27 mouse cellular contexts compared by ENCODE assay signal in the genomic region with DNA sequence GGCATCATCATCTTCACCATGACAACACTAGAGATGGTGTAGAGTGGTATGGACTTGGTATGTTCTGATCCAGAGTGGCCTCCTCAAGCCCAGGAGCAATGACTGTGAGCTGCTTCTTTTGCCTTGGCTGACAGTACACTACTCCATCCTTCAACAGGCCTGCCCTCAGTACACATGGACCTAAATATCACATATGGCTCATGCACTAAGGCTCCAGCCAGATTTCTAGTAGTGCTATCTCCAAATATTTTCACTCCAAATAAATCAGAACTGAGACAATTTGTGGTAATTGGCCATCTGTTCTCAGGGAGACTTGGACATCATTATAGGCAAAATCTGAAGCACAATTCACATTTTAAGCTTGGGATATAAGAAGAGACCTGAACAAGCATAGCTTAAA. TPM values are rescaled to one million over a fixed set of nuclear protein-coding genes. Genes with fewer than 3 reads are reported as not detected.
DNase-seq lines count a peak whose midpoint lies in the region; ATAC-seq lines count a peak whose summit lies in the region.
"Had no signal": no experiment of that assay in that cellular context is flagged by ENCODE, and none has a peak within 500 bp of the region (broad histone marks: within the 10 kb centered on the region; RNA-seq: fewer than 3 reads in every experiment).

No protein-coding gene starts in this region.

- H3K4me3 ChIP-seq in forebrain, embryonic 16.5 days (replicated peaks; ENCODE audit: low read length): no peak overlapping the region
- no peak overlapping the region for H3K4me3 ChIP-seq in forebrain, embryonic 13.5 days
- H3K4me3 ChIP-seq: embryonic facial prominence, embryonic 12.5 days; heart, embryonic 13.5 days; stomach, embryonic 15.5 days had no signal

- no peak overlapping the region for H3K4me2 ChIP-seq in forebrain, embryonic 16.5 days (ENCODE audit: low read length)
- H3K4me2 ChIP-seq in forebrain, embryonic 13.5 days: no peak overlapping the region
- H3K4me2 ChIP-seq: embryonic facial prominence, embryonic 12.5 days; heart, embryonic 13.5 days; hindbrain, embryonic 14.5 days; stomach, embryonic 15.5 days had no signal

- H3K36me3 ChIP-seq in forebrain, embryonic 16.5 days (ENCODE audit: control insufficient read depth, insufficient read depth): peaks cover 8% of the 10 kb centered on the region; the same call in 1 of the 2 replicates
- peaks cover 19% of the 10 kb centered on the region for H3K36me3 ChIP-seq in forebrain, embryonic 13.5 days (ENCODE audit: poor library complexity, severe bottlenecking)

- DNase-seq in cerebellum, postnatal 4 days (ENCODE audit: low spot score in 2 of 2): no peak
- DNase-seq in cerebellum, adult 8-10 months: peak; percentile 37
- DNase-seq in c-Kit-positive CD71-positive TER-119-positive erythroid progenitor cells, embryonic 14.5 days (ENCODE audit: low spot score): no peak
- DNase-seq in Muller cell, postnatal 12 days (ENCODE audit: inconsistent ontology term): no peak
- DNase-seq: adrenal gland, adult 8-10 months; embryo, embryonic 11 days; gastrocnemius, postnatal 10 days; heart, postnatal 10 days; kidney, adult 9 months; kidney, postnatal 10 days; liver; lung, adult 2 months; lung, postnatal 10 days; midbrain, embryonic 14.5 days; right cerebral cortex, postnatal 14 days had no signal

- H3K27me3 ChIP-seq in forebrain, embryonic 16.5 days (replicated peaks; ENCODE audit: control insufficient read depth, insufficient read depth, low read length): no peaks in the 10 kb centered on the region
- no peaks in the 10 kb centered on the region for H3K27me3 ChIP-seq in forebrain, embryonic 13.5 days
- H3K27me3 ChIP-seq: CH12.LX; embryonic facial prominence, embryonic 12.5 days; heart, embryonic 13.5 days; stomach, embryonic 15.5 days had no signal

- ATAC-seq in cerebellum, adult (ENCODE audit: insufficient number of reproducible peaks, low FRiP score, low TSS enrichment): peak; percentile 72; the same call in 1 of the 2 replicates
- ATAC-seq in forebrain, embryonic 16.5 days: peak; percentile 51
- no peak for ATAC-seq in forebrain, embryonic 13.5 days
- ATAC-seq: intestine, postnatal 0 days had no signal

- peaks cover 31% of the 10 kb centered on the region for H3K4me1 ChIP-seq in forebrain, embryonic 16.5 days (replicated peaks; ENCODE audit: control insufficient read depth, insufficient read depth, low read length)
- peaks cover 38% of the 10 kb centered on the region for H3K4me1 ChIP-seq in forebrain, embryonic 13.5 days

- no peak overlapping the region for H3K9ac ChIP-seq in forebrain, embryonic 16.5 days (replicated peaks; ENCODE audit: low read depth, low read length)
- H3K9ac ChIP-seq in forebrain, embryonic 13.5 days: no peak overlapping the region
- H3K9ac ChIP-seq: embryonic facial prominence, embryonic 12.5 days; heart, embryonic 13.5 days; hindbrain, embryonic 14.5 days; liver, embryonic 14.5 days; stomach, embryonic 15.5 days had no signal

- H3K9me3 ChIP-seq in forebrain, embryonic 16.5 days (ENCODE audit: control insufficient read depth, low read length): no peaks in the 10 kb centered on the region
- H3K9me3 ChIP-seq in forebrain, embryonic 13.5 days (replicated peaks): no peaks in the 10 kb centered on the region
- H3K9me3 ChIP-seq: embryonic facial prominence, embryonic 12.5 days; heart, embryonic 13.5 days; stomach, embryonic 15.5 days had no signal

- H3K27ac ChIP-seq in forebrain, embryonic 16.5 days (ENCODE audit: low read length): no peak overlapping the region
- no peak overlapping the region for H3K27ac ChIP-seq in forebrain, embryonic 13.5 days
- H3K27ac ChIP-seq: embryonic facial prominence, embryonic 12.5 days; heart, embryonic 13.5 days; hindbrain, embryonic 14.5 days; liver, embryonic 14.5 days; macrophage; stomach, embryonic 15.5 days had no signal

RNA-seq across cellular contexts. Expression of gene Ephx3, which starts 43.8 kb away (rescaled TPM):
- 0.20 TPM in 1 of 2 replicates, not detected in the other for polyA plus RNA-seq in forebrain, embryonic 16.5 days (2015; fragmentation: Nextera tagmentation; extraction: Ambion mirVana)
- polyA plus RNA-seq in forebrain, embryonic 13.5 days (2015; fragmentation: Nextera tagmentation; extraction: Ambion mirVana): 0.08 and 0.10 TPM in 2 replicates
- polyA plus RNA-seq: heart, embryonic 13.5 days; intestine, postnatal 0 days; limb, embryonic 11.5 days; macrophage; midbrain, embryonic 14.5 days had no signal

RNA-seq across cellular contexts. Expression of gene Brd4, which starts 51.3 kb away (rescaled TPM):
- polyA plus RNA-seq in forebrain, embryonic 16.5 days (2015; fragmentation: Nextera tagmentation; extraction: Ambion mirVana): 82.2 and 83.8 TPM in 2 replicates
- polyA plus RNA-seq in forebrain, embryonic 13.5 days (2015; fragmentation: Nextera tagmentation; extraction: Ambion mirVana): 84.5 and 87.1 TPM in 2 replicates
